Mouse (Mus musculus) midbrain, embryonic 15.5 days (tissue): ENCODE measurements around the gene Slc22a6. TPM values are rescaled to one million over a fixed set of nuclear protein-coding genes. Genes with fewer than 3 reads are reported as not detected.

ENCODE experiments used
- ATAC-seq: fragments of 200-750 bp; cut with Nextera tagmentation; replicated peaks from 2 replicates; pipeline ENCODE4 v1.8.0; 2017; ENCODE audit warnings: moderate TSS enrichment
- H3K27ac ChIP-seq: fragments of 300-500 bp; sonication (generic); 2 replicates; pipeline ENCODE4 v1.5.1; 2015; ENCODE audit warnings: mild to moderate bottlenecking, inconsistent platforms
- H3K27me3 ChIP-seq: fragments of 300-500 bp; sonication (generic); replicated peaks from 2 replicates; pipeline ENCODE4 v1.6.1; 2015; ENCODE audit warnings: inconsistent platforms
- H3K36me3 ChIP-seq: fragments of 300-500 bp; sonication (generic); replicated peaks from 2 replicates; pipeline ENCODE4 v1.6.1; 2015; ENCODE audit warnings: inconsistent platforms
- H3K4me1 ChIP-seq: fragments of 300-500 bp; sonication (generic); 2 replicates; pipeline ENCODE4 v1.6.1; 2015; ENCODE audit warnings: inconsistent platforms
- H3K4me2 ChIP-seq: fragments of 300-500 bp; sonication (generic); 2 replicates; pipeline ENCODE4 v1.6.1; 2015; ENCODE audit warnings: inconsistent platforms, mild to moderate bottlenecking, moderate library complexity
- H3K4me3 ChIP-seq: fragments of 300-500 bp; sonication (generic); 2 replicates; pipeline ENCODE4 v1.5.1; 2015; ENCODE audit warnings: mild to moderate bottlenecking, inconsistent platforms
- H3K9ac ChIP-seq: fragments of 300-500 bp; sonication (generic); 2 replicates; pipeline ENCODE4 v1.6.1; 2015; ENCODE audit warnings: mild to moderate bottlenecking, inconsistent platforms
- H3K9me3 ChIP-seq: fragments of 300-500 bp; sonication (generic); 2 replicates; pipeline ENCODE4 v1.6.1; 2016; ENCODE audit warnings: inconsistent platforms
- WGBS: fragments of 180-500 bp; shearing (Covaris S2); methylation state at CpG from one replicate; pipeline ENCODE4 v1.1.7; 2015; ENCODE audit warnings: mixed read lengths; 5-methylcytosine and 5-hydroxymethylcytosine counted together
- polyA plus RNA-seq: library from polyadenylated mRNA; unstranded; fragments of >200 nt; fragmentation: Nextera tagmentation; extraction: Ambion mirVana; gene quantifications from 2 replicates; pipeline ENCODE4 v1.2.1, GENCODE M21; 2015

The Slc22a6 gene
- polyA plus RNA-seq, 1 experiment from 2014 or later = 15.3 TPM

DNA sequence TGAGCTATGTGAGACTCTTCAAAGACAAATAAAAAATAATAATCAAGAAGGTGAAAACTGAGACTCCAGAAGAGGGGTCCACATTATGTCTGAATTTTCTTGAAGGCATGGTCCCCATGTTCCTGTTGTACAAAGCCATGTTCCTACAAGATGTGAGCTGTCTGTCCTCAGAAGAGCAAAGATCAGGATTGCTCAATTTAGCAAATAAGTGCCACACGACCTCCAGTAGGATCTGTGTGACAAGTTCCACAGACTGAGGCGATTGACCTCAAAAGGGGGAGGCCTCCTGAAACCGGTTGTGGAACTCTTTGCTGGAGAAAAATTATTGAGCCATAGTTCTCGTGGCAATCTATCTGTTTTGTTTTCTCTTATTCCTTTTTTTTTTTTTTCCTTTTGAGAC, 1.5 kb upstream of the Slc22a6 start:
- H3K9ac ChIP-seq = no peak overlapping the region
- no peak overlapping the region for H3K4me2 ChIP-seq
- no peaks in the 10 kb centered on the region for H3K9me3 ChIP-seq
- H3K27ac ChIP-seq = no peak overlapping the region
- ATAC-seq = no peak
- WGBS = 72% methylated on average over 4 of the region's 4 CpGs
- no peaks in the 10 kb centered on the region for H3K27me3 ChIP-seq
- H3K4me1 ChIP-seq = no peaks in the 10 kb centered on the region
- H3K4me3 ChIP-seq = no peak overlapping the region
- no peaks in the 10 kb centered on the region for H3K36me3 ChIP-seq

DNA sequence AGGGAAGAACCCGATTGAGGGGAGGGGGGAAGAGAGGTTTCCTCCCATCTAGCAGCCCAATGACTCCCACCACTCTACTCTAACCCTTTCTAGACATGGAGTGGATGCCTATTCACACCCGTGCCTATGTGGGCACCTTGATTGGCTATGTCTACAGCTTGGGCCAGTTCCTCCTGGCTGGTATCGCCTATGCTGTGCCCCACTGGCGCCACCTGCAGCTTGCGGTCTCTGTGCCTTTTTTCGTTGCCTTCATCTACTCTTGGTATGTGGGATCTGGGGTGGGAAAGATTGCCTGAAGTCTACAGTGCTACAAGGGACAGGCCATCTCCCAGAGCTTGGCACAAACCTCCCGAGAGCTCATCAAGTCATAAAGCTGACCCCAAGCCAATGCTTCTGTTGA, 3.3 kb downstream of the Slc22a6 start:
- Histone ChIP-seq H3K9ac (no peak overlapping the region), H3K4me2 (no peak overlapping the region), H3K27ac (no peak overlapping the region), H3K27me3 (no peaks in the 10 kb centered on the region), H3K4me3 (no peak overlapping the region), H3K9me3 (no peaks in the 10 kb centered on the region), H3K36me3 (no peaks in the 10 kb centered on the region), H3K4me1 (no peaks in the 10 kb centered on the region)
- no peak for ATAC-seq
- 92% methylated on average over 7 of the region's 7 CpGs for WGBS

DNA sequence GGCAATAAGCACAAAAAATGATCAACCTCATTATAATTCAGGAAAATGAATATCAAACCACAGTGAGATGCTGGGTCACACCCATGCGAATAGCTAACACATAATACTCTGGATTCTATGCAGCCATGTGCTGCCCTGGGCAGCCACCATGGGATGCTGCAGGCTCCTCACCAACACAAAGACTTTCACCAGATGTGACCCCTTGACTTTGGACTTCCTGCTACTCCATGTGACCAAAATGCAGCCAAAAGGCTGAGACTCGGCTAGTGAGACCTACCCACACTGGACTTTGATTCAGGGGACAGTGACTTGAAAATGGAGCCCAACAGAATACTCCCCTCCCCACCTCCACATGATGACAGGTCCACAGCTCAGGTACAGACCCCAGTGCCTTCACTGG, 12.4 kb downstream of the Slc22a6 start:
- WGBS = 83% methylated on average over 2 of the region's 2 CpGs
- no peaks in the 10 kb centered on the region for H3K4me1 ChIP-seq

DNA sequence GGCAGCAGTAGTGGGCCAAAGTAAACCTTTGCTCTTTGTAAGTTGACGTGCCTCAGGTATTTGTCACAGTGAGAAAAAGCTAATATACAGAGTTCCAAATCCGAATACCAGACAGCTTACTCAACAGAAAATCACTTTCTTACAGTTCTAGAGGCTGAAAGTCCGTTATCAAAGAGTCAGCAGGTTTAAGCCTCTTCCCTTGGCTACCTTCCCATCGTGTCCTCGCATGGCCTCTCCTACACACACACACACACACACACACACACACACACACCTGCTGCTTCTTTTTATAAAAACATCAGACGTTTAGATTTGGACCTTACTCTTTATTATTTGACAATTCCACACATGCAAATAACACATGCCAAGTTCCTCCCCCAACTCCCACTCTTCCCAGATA, 13.0 kb downstream of the Slc22a6 start:
- WGBS = 78% methylated on average over 6 of the region's 6 CpGs
- H3K4me1 ChIP-seq = no peaks in the 10 kb centered on the region
- H3K27ac ChIP-seq = no peak overlapping the region
- no peak overlapping the region for H3K4me3 ChIP-seq
- ATAC-seq = no peak
- no peaks in the 10 kb centered on the region for H3K36me3 ChIP-seq
- no peaks in the 10 kb centered on the region for H3K27me3 ChIP-seq
- H3K9me3 ChIP-seq = no peaks in the 10 kb centered on the region
- H3K4me2 ChIP-seq = no peak overlapping the region
- no peak overlapping the region for H3K9ac ChIP-seq

More for the DNA sequence above, 12.4 kb downstream of the Slc22a6 start:
- Histone ChIP-seq H3K9me3 (no peaks in the 10 kb centered on the region), H3K9ac (no peak overlapping the region), H3K27ac (no peak overlapping the region), H3K4me2 (no peak overlapping the region), H3K27me3 (no peaks in the 10 kb centered on the region), H3K36me3 (no peaks in the 10 kb centered on the region), H3K4me3 (no peak overlapping the region)
- ATAC-seq = no peak

DNA sequence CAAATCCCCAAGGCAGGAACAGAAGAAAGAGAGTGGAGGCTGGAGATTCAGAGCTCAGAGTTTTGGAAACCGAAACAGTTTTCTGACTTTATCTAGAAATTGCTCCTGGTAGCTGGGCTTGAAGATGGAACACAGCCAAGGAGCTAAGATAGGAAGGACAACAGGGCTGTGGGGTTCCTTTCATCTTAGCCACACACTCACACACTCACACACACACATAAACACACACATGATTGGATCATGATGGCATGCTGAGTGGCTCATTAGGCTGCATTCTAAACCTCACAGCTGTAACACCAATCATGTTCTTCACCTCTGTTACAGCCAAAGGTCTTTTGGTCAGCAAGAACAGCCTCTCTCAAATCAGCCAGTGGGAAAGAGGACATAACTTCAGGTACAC, 14.2 kb downstream of the Slc22a6 start:
- Histone ChIP-seq H3K27me3 (no peaks in the 10 kb centered on the region), H3K4me3 (no peak overlapping the region), H3K9me3 (no peaks in the 10 kb centered on the region), H3K4me1 (no peaks in the 10 kb centered on the region), H3K27ac (no peak overlapping the region), H3K9ac (no peak overlapping the region), H3K36me3 (no peaks in the 10 kb centered on the region), H3K4me2 (no peak overlapping the region)
- 73% methylated on average over 1 of the region's 1 CpGs for WGBS
- ATAC-seq = no peak

DNA sequence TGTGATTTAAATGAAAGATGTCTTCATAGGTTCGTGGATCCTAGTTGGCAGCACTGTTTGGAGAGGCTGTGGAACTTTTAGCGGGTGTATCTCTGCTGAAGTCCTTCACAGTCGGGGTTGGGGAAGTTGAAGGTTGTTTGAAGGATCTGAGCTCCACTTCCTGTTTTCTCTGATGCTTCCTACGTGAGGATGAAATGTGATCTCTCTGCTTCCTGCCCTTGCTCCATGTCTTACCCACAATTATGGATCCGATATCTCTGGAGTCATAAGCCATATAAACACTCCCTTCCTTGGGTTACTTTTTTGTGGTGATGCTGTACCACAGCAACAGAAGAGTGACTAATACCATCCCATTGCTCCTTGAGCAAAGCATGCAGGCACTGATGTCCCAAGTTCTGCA, 24.2 kb downstream of the Slc22a6 start:
- no peaks in the 10 kb centered on the region for H3K9me3 ChIP-seq
- no peaks in the 10 kb centered on the region for H3K4me1 ChIP-seq
- no peak overlapping the region for H3K4me3 ChIP-seq
- 60% methylated on average over 5 of the region's 5 CpGs for WGBS
- H3K4me2 ChIP-seq = no peak overlapping the region
- no peak overlapping the region for H3K9ac ChIP-seq
- no peaks in the 10 kb centered on the region for H3K27me3 ChIP-seq
- H3K27ac ChIP-seq = no peak overlapping the region
- ATAC-seq = no peak
- no peaks in the 10 kb centered on the region for H3K36me3 ChIP-seq

DNA sequence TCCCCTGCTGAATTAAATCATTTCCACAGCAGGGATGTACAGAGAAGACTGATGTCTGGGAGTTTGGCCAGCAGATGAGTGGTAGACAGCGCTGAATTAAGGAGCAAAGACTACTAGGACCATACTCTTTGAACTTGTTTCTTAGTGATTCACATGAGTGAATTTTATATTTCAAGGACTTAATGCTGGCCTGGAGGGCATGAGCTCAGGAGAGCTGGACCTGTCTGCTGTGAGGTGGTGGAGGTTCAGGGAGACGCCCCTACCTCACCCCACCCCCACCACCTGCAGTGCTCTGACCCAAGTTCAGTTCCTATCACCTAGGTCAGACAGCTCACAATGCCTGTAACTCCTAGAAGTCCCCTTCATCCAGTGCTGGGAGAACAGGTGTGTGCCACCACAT, 28.6 kb downstream of the Slc22a6 start:
- Histone ChIP-seq H3K27ac (no peak overlapping the region), H3K27me3 (no peaks in the 10 kb centered on the region), H3K9me3 (no peaks in the 10 kb centered on the region), H3K4me1 (no peaks in the 10 kb centered on the region), H3K4me2 (no peak overlapping the region), H3K4me3 (no peak overlapping the region), H3K36me3 (no peaks in the 10 kb centered on the region), H3K9ac (no peak overlapping the region)
- 74% methylated on average over 2 of the region's 2 CpGs for whole genome bisulfite sequencing
- ATAC-seq = no peak

DNA sequence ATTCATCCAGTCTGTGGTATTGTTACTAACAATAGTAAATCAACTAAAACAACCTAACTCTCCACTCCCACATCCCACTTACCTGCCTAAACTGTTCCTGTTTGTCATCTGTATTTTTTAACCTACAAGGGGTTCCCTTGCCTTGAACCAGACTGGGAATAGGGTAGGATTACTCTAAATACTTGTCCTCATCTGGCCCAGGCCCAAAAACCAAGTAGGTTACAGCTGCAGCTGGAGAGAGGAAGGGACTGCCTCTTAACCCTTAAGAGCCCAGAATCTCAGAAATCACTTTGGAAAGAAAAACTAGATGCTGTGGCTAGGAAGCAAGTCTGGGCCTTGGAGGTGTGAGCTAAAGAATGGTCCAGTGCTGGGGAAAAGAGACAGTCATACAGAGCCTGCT, 38.0 kb downstream of the Slc22a6 start:
- Histone ChIP-seq H3K36me3 (no peaks in the 10 kb centered on the region), H3K27ac (no peak overlapping the region), H3K27me3 (no peaks in the 10 kb centered on the region), H3K9me3 (no peaks in the 10 kb centered on the region), H3K9ac (no peak overlapping the region), H3K4me1 (no peaks in the 10 kb centered on the region), H3K4me3 (no peak overlapping the region), H3K4me2 (no peak overlapping the region)
- no peak for ATAC-seq

DNA sequence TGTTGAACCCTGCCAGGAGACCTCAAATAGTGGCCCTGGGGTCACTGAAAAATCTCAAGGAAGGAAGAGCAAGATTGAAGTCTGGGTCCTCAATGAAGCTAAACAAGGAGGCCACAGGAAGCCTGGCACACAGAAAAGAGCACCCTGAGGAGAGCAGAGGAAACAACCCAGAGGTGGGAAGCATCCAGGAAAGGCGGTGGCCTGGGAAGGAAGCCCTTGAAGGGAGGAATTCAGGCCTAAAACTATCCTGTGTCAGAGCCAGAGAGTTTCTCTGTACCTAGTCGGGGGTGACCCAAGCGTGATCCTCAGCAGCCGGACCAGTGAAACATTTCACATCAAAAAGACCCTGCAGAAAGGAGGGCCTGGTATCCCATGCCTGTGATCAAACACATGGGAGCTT, 38.5 kb downstream of the Slc22a6 start:
- Histone ChIP-seq H3K4me1 (no peaks in the 10 kb centered on the region), H3K9me3 (no peaks in the 10 kb centered on the region), H3K4me3 (no peak overlapping the region), H3K27me3 (no peaks in the 10 kb centered on the region), H3K27ac (no peak overlapping the region), H3K36me3 (no peaks in the 10 kb centered on the region), H3K9ac (no peak overlapping the region), H3K4me2 (no peak overlapping the region)
- ATAC-seq = no peak
- 66% methylated on average over 4 of the region's 4 CpGs for WGBS

DNA sequence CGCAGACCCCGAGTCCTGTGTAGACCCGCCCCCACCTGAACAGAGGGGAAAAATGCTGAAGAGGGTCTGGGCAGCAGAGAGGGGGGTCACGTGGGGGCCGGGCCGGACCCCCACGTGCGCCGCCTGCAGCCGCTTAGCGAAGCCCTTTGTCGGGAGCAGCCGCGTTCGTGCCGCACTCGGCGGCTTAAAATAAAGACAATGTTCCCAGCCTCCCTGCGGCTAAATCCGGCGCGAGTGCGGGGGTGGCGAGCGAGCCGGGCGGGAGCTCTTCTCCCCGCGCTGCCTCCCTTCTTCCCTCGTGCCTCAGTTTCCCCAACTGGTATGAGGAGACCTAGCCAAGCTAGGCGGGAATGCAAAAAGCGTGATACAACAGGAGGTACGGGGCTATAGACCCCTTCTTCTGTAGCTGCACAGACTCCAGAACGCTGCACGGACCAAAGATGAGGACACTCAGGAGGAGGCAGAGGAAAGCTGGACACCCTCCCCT, 44.0 kb downstream of the Slc22a6 start:
- peak; percentile 76 for ATAC-seq
- Histone ChIP-seq H3K4me3 (peak overlapping the region; percentile 51), H3K27me3 (peaks cover 2% of the 10 kb centered on the region; the same call in 1 of the 2 replicates), H3K9ac (peak overlapping the region; percentile 70), H3K9me3 (no peaks in the 10 kb centered on the region), H3K4me2 (peak overlapping the region; percentile 96), H3K27ac (peak overlapping the region; percentile 4; the same call in 1 of the 2 replicates), H3K36me3 (no peaks in the 10 kb centered on the region), H3K4me1 (peaks cover 12% of the 10 kb centered on the region)
- WGBS = under 1% methylated on average over 35 of the region's 35 CpGs

DNA sequence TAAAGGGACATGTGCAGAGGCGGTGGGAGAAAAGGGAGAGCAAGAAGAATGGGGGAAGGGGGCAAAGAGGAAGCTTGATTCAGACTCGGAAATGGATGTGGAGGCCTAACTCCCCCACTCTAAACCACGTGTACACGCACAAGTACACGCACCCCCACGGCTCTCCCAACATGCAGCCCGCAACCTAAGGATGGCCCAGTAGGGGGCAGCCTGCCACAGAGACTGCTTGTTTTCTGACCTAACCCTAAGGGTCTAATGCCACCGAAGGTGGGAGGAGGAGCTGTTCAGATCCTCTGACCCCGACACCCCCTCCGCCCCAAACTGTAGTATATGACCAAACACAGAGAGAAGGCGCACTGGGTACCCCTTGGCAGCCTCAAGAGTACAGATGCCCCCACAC, 44.5 kb downstream of the Slc22a6 start:
- WGBS = 3% methylated on average over 11 of the region's 11 CpGs
- Histone ChIP-seq H3K9ac (peak overlapping the region; percentile 70), H3K27ac (0 out of 2 replicates have a peak overlapping the region, but pooled peaks have one; percentile 4), H3K9me3 (no peaks in the 10 kb centered on the region), H3K4me2 (peak overlapping the region; percentile 96), H3K27me3 (peaks cover 2% of the 10 kb centered on the region; the same call in 1 of the 2 replicates), H3K4me1 (peaks cover 12% of the 10 kb centered on the region), H3K4me3 (peak overlapping the region; percentile 51), H3K36me3 (no peaks in the 10 kb centered on the region)
- peak; percentile 76 for ATAC-seq

DNA sequence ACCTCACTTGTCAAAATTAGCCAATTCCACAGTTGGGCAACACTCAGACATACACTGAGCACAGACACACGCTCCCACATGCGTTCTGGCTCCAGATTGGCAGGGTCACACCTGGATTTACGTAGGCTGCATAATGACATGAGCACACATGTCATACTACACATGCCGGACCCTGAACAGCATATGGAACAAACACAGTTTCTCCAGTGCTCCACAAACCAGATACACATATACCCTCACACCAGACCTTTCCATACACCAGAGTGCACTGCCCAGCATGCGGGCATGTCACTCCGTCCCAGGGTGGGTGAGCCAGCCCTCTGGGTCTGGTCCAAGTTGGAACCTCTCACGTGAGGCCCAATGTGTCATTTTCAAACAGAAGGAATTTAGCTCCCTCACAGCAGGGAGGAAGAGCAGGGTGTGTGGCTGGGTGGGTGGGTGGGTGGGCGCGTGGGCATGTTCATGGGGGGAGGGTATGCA, 45.6 kb downstream of the Slc22a6 start, which contains the start of gene Chrm1:
TSS of gene Chrm1 (plus strand) at position 430 of the 480 bp plus-strand sequence.
- 78% methylated on average over 9 of the region's 9 CpGs for WGBS

DNA sequence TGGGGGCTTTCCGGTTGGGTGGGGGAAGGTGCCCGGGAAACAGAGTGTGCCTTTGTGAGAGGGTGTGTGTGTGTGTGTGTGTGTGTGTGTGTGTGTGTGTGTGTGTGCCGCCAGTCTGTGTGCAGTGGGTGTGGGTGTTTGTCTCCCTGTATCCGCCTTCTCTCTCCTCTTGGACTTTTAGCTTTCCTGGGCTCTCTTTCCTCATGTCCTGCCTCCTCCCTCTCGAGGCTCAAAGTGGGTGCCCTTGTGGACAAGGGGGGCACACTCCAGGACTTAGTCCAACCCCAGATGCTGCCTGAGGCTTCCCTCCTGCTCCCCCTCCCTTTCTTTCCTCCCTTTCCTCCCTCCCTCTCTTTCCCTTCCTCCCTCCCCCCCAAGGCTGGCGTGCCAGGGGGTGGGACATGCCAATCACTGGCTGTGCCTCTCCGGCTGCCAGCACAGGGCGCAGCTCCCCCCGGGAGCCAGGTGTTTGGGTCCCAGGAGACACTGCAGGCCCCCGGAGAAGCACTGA, 46.1 kb downstream of the Slc22a6 start:
- peak; percentile 25; the same call in 1 of the 2 replicates for ATAC-seq
- H3K27ac ChIP-seq = no peak overlapping the region
- H3K4me2 ChIP-seq = no peak overlapping the region; the same call in 1 of the 2 replicates
- H3K9ac ChIP-seq = no peak overlapping the region
- H3K4me3 ChIP-seq = no peak overlapping the region
- peaks cover 12% of the 10 kb centered on the region for H3K4me1 ChIP-seq
- WGBS = 41% methylated on average over 9 of the region's 10 CpGs
- H3K9me3 ChIP-seq = no peaks in the 10 kb centered on the region
- no peaks in the 10 kb centered on the region for H3K36me3 ChIP-seq
- peaks cover 2% of the 10 kb centered on the region; the same call in 1 of the 2 replicates for H3K27me3 ChIP-seq

More for the DNA sequence above, 45.6 kb downstream of the Slc22a6 start, which contains the start of gene Chrm1:
- H3K27ac ChIP-seq = no peak within 1 kb of the TSS
- peaks cover 12% of the 10 kb centered on the region for H3K4me1 ChIP-seq
- H3K36me3 ChIP-seq = no peaks in the 10 kb centered on the region
- H3K4me3 ChIP-seq = peak within 1 kb of the TSS; percentile 51
- no peak within 1 kb of the TSS for H3K9ac ChIP-seq
- no peak for ATAC-seq
- H3K9me3 ChIP-seq = no peaks in the 10 kb centered on the region
- peaks cover 2% of the 10 kb centered on the region; the same call in 1 of the 2 replicates for H3K27me3 ChIP-seq
- H3K4me2 ChIP-seq = peak within 1 kb of the TSS; percentile 96
